Mouse (Mus musculus) intestine, embryonic 15.5 days (tissue): ENCODE measurements at regions not wholly inside any gene's neighbourhood (a gene's known extent, or its start where the extent isn't known, plus 50 kb on each side); places are given as distances from the start of the nearest gene placed in this dataset.

Source experiments
- ATAC-seq: fragments of 200-750 bp; cut with Nextera tagmentation; 2 replicates; pipeline ENCODE4 v1.8.0; 2017; ENCODE audit warnings: moderate TSS enrichment, moderate library complexity
- H3K27ac ChIP-seq: fragments of 300-500 bp; sonication (generic); 2 replicates; pipeline ENCODE4 v1.5.1; 2015; ENCODE audit warnings: mild to moderate bottlenecking, inconsistent platforms
- H3K27me3 ChIP-seq: fragments of 300-500 bp; sonication (generic); replicated peaks from 2 replicates; pipeline ENCODE4 v1.6.1; 2015; ENCODE audit warnings: inconsistent platforms
- H3K36me3 ChIP-seq: fragments of 300-500 bp; sonication (generic); 2 replicates; pipeline ENCODE4 v1.6.1; 2015; ENCODE audit warnings: inconsistent platforms
- H3K4me1 ChIP-seq: fragments of 300-500 bp; sonication (generic); replicated peaks from 2 replicates; pipeline ENCODE4 v1.6.1; 2015; ENCODE audit warnings: inconsistent platforms
- H3K4me2 ChIP-seq: fragments of 300-500 bp; sonication (generic); replicated peaks from 2 replicates; pipeline ENCODE4 v1.6.1; 2015; ENCODE audit warnings: mild to moderate bottlenecking, inconsistent platforms
- H3K4me3 ChIP-seq: fragments of 300-500 bp; sonication (generic); replicated peaks from 2 replicates; pipeline ENCODE4 v1.5.1; 2015; ENCODE audit warnings: inconsistent platforms
- H3K9ac ChIP-seq: fragments of 300-500 bp; sonication (generic); 2 replicates; pipeline ENCODE4 v1.6.1; 2015; ENCODE audit warnings: inconsistent platforms
- H3K9me3 ChIP-seq: fragments of 300-500 bp; sonication (generic); 2 replicates; pipeline ENCODE4 v1.6.1; 2016; ENCODE audit warnings: inconsistent platforms
- whole genome bisulfite sequencing: fragments of 180-500 bp; shearing (Covaris S2); methylation state at CpG from one replicate; pipeline ENCODE4 v1.1.7; 2015; 5-methylcytosine and 5-hydroxymethylcytosine counted together

DNA sequence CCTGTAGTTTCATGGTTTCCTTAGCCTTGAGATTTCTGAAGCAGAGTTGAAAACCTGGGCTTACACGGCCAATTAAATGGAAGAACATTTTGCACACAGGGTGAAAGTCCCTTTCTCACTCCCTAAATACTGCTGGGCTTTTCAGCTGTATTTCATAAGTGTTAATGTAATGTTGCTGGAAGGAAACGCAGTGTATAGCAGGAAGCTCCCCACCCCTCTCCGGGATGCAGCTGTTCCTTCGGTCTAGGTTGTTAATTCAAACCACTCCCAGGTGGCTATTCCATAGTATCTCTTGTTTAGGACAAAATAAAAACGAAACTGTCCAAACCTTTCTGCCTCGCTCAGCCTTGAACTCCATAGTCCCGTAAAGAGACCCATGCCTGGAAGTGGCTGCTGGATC lies 269.4 kb upstream of the Habp2 start:
- no peaks in the 10 kb centered on the region for H3K4me1 ChIP-seq
- no peak overlapping the region for H3K4me3 ChIP-seq
- WGBS: 57% methylated on average over 7 of the region's 7 CpGs
- no peak overlapping the region for H3K9ac ChIP-seq
- no peak overlapping the region for H3K27ac ChIP-seq
- no peaks in the 10 kb centered on the region for H3K36me3 ChIP-seq
- H3K4me2 ChIP-seq: no peak overlapping the region
- H3K27me3 ChIP-seq: no peaks in the 10 kb centered on the region
- H3K9me3 ChIP-seq: no peaks in the 10 kb centered on the region
- ATAC-seq: no peak

DNA sequence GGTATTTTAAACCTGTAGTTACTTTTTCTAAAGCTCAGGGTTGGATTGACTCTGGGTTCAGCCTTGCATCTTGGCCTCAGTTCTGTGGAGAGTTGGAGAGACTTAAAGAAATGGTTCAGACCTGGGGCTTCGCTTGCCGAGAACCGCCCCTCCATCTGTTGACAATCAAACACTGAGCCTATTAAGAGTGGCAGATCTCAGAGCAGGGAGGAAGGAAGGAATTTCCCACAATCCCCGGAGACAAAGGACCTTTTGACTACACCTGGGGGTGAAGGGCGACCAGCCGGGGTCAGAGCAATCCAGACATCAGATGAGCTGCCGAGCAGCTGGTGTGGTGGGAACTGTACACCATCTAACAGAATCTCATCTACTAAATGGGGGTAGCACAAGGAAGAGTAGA lies 267.8 kb upstream of the Habp2 start:
- no peak for ATAC-seq
- Histone ChIP-seq H3K27ac (no peak overlapping the region), H3K9ac (no peak overlapping the region), H3K4me3 (no peak overlapping the region), H3K36me3 (no peaks in the 10 kb centered on the region), H3K27me3 (no peaks in the 10 kb centered on the region), H3K9me3 (no peaks in the 10 kb centered on the region), H3K4me1 (no peaks in the 10 kb centered on the region), H3K4me2 (no peak overlapping the region)
- 62% methylated on average over 7 of the region's 7 CpGs for WGBS

GRCm38 (mm10) chr19:56022348-56022747 lies 264.6 kb upstream of the Habp2 start:
- H3K9me3 ChIP-seq: no peaks in the 10 kb centered on the region
- H3K4me1 ChIP-seq: no peaks in the 10 kb centered on the region
- H3K27ac ChIP-seq: no peak overlapping the region
- no peaks in the 10 kb centered on the region for H3K27me3 ChIP-seq
- ATAC-seq: no peak; the same call in 1 of the 2 replicates
- no peak overlapping the region for H3K9ac ChIP-seq
- no peak overlapping the region for H3K4me2 ChIP-seq
- H3K4me3 ChIP-seq: no peak overlapping the region
- 35% methylated on average over 6 of the region's 6 CpGs for WGBS
- no peaks in the 10 kb centered on the region for H3K36me3 ChIP-seq

DNA sequence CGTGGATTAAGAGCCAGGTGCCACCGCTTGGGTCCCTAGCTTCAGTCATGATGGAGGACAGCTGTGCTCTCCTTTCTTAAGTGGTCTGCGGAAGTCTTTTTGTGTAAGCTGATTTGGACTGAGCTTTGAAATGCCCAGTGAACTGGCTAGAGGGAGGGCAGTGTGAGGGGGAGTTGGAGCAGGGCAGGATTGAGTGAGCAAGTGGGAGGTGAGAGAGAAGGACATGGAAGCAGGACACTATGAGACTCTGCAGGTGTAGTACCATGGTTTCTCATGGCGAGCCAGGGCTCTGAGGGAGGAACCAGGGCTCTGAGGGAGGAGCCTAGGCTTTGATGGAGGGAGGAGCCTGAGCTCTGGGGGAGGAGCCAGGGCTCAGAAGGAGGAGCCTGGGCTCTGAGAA lies 262.3 kb upstream of the Habp2 start:
- WGBS: 74% methylated on average over 4 of the region's 4 CpGs
- Histone ChIP-seq H3K4me1 (peaks cover 8% of the 10 kb centered on the region; the same call in 1 of the 2 replicates), H3K36me3 (no peaks in the 10 kb centered on the region), H3K9me3 (no peaks in the 10 kb centered on the region), H3K4me2 (no peak overlapping the region), H3K9ac (no peak overlapping the region), H3K27me3 (no peaks in the 10 kb centered on the region), H3K27ac (no peak overlapping the region), H3K4me3 (no peak overlapping the region)
- no peak for ATAC-seq

DNA sequence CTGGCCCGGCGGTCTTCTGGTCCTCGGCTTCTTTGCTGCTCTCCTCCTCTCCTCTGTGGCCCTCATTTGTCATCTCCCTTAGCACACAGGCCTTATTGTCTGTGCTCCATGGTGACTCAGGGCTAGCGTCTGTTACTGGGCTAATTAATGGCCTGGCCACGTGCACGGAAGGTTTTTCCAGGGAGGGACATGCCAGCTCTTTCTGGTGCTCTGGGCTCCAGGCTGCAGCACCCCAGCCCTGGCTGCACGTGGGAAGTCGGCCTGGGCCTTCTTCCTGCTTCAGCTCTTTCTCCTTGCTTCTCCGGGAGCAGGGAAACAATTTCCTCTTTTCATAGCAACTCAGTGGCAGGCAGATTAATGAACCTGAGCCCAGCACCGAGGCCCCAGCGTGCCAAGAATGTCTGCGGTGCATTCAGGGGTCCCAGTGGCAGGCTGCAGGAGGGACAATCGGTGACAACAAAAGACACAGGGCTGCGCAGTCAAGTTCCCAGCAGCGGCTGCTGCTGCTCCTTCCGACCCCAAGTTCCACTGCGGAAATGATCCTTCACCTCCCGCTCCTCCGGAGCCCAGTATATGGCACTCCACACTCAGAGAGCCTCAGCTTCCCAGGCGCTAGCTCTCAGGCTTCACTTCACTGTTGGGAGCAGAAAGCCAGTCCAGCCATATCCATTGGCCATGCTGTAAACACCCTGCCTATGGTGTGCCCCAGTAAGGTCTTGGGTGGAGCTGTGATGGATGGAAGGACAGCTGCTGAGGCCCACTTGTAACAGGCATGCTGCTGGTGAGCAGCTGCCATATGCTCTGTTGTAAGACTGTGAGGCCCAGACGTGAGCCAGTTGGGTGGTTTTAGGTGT lies 257.3 kb upstream of the Habp2 start:
- Histone ChIP-seq H3K27me3 (no peaks in the 10 kb centered on the region), H3K4me1 (peaks cover 13% of the 10 kb centered on the region), H3K36me3 (no peaks in the 10 kb centered on the region), H3K9me3 (no peaks in the 10 kb centered on the region), H3K4me2 (0 out of 2 replicates have a peak overlapping the region, but pooled peaks have one; percentile 14), H3K4me3 (no peak overlapping the region), H3K27ac (peak overlapping the region; percentile 48; the same call in 1 of the 2 replicates), H3K9ac (no peak overlapping the region)
- peak; percentile 71 for ATAC-seq
- 33% methylated on average over 21 of the region's 21 CpGs for WGBS

DNA sequence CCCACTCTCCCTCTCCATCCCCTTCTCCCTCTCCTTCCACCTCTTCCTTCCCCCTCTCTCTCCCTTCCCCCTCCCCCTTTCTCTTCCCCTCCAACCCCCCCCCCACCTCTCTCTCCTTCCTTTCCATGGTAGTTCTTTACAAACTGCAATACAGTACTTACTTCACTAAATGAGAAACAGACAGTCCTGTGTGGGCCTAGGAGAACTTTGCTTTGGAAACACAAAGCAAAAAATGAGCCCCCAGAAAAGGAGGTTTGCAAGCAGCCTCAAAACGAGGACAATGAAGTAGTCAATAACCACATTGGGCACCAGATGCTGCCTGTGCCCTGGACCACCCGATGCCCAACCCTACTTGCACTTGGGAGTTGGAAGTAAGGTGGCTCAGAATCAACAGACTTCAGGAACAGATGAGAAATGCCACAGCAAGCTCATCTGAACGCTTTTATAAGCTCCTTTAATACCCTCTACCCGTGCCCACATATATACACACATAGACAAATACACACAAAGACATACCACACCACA lies 256.5 kb upstream of the Habp2 start:
- WGBS: 67% methylated on average over 4 of the region's 4 CpGs
- H3K4me1 ChIP-seq: peaks cover 13% of the 10 kb centered on the region
- no peak for ATAC-seq
- H3K9ac ChIP-seq: no peak overlapping the region
- H3K36me3 ChIP-seq: no peaks in the 10 kb centered on the region
- H3K9me3 ChIP-seq: no peaks in the 10 kb centered on the region
- no peak overlapping the region for H3K27ac ChIP-seq
- H3K4me2 ChIP-seq: no peak overlapping the region
- no peaks in the 10 kb centered on the region for H3K27me3 ChIP-seq
- no peak overlapping the region for H3K4me3 ChIP-seq

- Histone ChIP-seq H3K4me2 (no peak overlapping the region), H3K9me3 (no peaks in the 10 kb centered on the region), H3K27ac (no peak overlapping the region), H3K4me3 (no peak overlapping the region), H3K4me1 (peaks cover 5% of the 10 kb centered on the region), H3K9ac (no peak overlapping the region), H3K36me3 (no peaks in the 10 kb centered on the region), H3K27me3 (no peaks in the 10 kb centered on the region)
- ATAC-seq: no peak
- 63% methylated on average over 4 of the region's 4 CpGs for WGBS
Measured at GRCm38 (mm10) chr19:56034552-56034951, 252.4 kb upstream of the Habp2 start.

GRCm38 (mm10) chr19:56037584-56037983 lies 249.4 kb upstream of the Habp2 start:
- ATAC-seq: no peak
- Histone ChIP-seq H3K4me3 (no peak overlapping the region), H3K9me3 (no peaks in the 10 kb centered on the region), H3K4me2 (no peak overlapping the region), H3K27ac (no peak overlapping the region), H3K9ac (no peak overlapping the region), H3K36me3 (no peaks in the 10 kb centered on the region), H3K4me1 (no peaks in the 10 kb centered on the region), H3K27me3 (no peaks in the 10 kb centered on the region)
- WGBS: 74% methylated on average over 3 of the region's 3 CpGs

- Histone ChIP-seq H3K27me3 (no peaks in the 10 kb centered on the region), H3K9me3 (no peaks in the 10 kb centered on the region), H3K36me3 (no peaks in the 10 kb centered on the region), H3K27ac (no peak overlapping the region), H3K4me1 (no peaks in the 10 kb centered on the region), H3K4me3 (no peak overlapping the region), H3K9ac (no peak overlapping the region), H3K4me2 (no peak overlapping the region)
- ATAC-seq: no peak
- 77% methylated on average over 17 of the region's 17 CpGs for WGBS
Measured at GRCm38 (mm10) chr19:56039091-56040004, 247.6 kb upstream of the Habp2 start.

DNA sequence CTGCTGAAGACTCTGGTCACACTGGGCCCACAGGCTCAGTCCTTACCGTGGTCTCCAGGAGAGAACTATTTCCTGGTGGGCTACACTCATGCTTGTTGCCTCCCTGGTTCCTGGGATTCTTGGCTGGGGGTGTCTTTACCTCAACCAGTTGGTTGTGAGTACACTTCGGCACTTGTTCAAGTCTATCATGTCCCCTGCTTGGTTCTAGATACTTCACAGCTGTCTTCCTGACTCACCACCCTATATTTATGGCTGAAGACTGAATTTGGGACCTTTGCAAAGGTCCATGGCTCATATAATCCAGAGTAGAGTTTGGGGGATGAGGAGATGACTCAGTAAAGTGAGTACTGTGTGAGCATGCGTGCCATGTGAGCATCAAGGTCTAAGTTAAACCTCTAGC lies 245.0 kb upstream of the Habp2 start:
- Histone ChIP-seq H3K27me3 (no peaks in the 10 kb centered on the region), H3K4me1 (no peaks in the 10 kb centered on the region), H3K9ac (no peak overlapping the region), H3K36me3 (no peaks in the 10 kb centered on the region), H3K4me3 (no peak overlapping the region), H3K27ac (no peak overlapping the region), H3K9me3 (no peaks in the 10 kb centered on the region), H3K4me2 (no peak overlapping the region)
- ATAC-seq: no peak
- WGBS: 88% methylated on average over 3 of the region's 3 CpGs

GRCm38 (mm10) chr19:56046784-56047390 lies 240.1 kb upstream of the Habp2 start:
- H3K4me3 ChIP-seq: no peak overlapping the region
- 81% methylated on average over 16 of the region's 16 CpGs for WGBS
- no peak overlapping the region for H3K4me2 ChIP-seq
- no peaks in the 10 kb centered on the region for H3K4me1 ChIP-seq
- no peak for ATAC-seq
- H3K36me3 ChIP-seq: no peaks in the 10 kb centered on the region
- no peak overlapping the region for H3K9ac ChIP-seq
- H3K27me3 ChIP-seq: no peaks in the 10 kb centered on the region
- H3K9me3 ChIP-seq: no peaks in the 10 kb centered on the region
- no peak overlapping the region for H3K27ac ChIP-seq

- Histone ChIP-seq H3K9me3 (no peaks in the 10 kb centered on the region), H3K36me3 (no peaks in the 10 kb centered on the region), H3K27me3 (no peaks in the 10 kb centered on the region), H3K4me3 (no peak overlapping the region), H3K4me1 (no peaks in the 10 kb centered on the region), H3K9ac (no peak overlapping the region), H3K27ac (no peak overlapping the region), H3K4me2 (no peak overlapping the region)
- no peak for ATAC-seq
- 89% methylated on average over 8 of the region's 8 CpGs for WGBS
Measured at GRCm38 (mm10) chr19:56054186-56054585, 232.8 kb upstream of the Habp2 start.
